Mouse (Mus musculus) fibroblast of lung, adult 2 months (primary cell): ENCODE data around the gene Rspo1.

Experiments
- DNase-seq: peaks from one replicate; pipeline ENCODE4 v3.0.0-alpha.2; 2011; ENCODE audit warnings: low read depth

The Rspo1 gene

GRCm38 (mm10) chr4:125034341-125034740, 48.1 kb downstream of the Rspo1 start:
- peak; percentile 60 for DNase-seq

- no peak for DNase-seq
Measured at GRCm38 (mm10) chr4:125044454-125044853, 58.2 kb downstream of the Rspo1 start.

DNA sequence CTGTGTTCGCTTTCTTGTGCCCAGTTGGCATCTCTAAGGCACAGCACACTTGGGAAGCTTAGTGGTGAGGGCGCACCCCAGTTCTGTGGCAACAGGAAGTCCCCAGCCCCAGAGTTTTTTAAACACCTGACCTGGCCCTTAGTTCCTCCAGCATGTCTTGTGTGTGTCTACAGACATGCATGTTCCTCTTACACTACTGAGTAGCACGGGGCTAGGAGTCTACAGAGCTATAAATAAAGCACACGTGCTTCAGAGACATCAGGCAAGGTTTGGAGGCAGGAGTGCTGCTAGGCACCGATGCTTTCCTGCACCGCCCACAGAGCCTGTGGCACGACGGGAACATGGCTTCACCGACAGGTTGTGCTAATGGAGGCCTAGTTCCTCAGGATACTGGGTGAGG, 69.2 kb downstream of the Rspo1 start:
- DNase-seq = no peak

- DNase-seq = no peak
Measured at GRCm38 (mm10) chr4:125056476-125056875, 70.2 kb downstream of the Rspo1 start.

- DNase-seq = no peak
Measured at GRCm38 (mm10) chr4:125057273-125057672, 71.0 kb downstream of the Rspo1 start.

DNA sequence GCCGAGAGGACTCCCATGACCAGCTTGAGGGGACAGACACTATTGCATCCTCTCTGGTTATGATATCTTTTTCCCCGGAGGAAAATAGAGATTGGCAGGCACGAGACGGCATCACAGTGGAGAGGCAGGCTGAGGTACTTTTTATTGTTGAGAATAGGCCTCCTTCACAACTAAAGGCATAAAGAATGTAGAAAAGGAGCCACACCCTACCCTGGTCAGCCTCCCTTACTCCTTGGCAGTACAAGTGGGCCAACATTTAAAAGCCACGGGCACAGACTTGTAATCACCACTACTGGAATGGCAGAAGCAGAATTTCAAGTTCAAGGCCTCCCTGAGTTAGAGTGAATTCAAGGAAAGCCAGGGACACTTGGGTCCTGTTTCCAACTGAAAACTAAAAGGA, 71.8 kb downstream of the Rspo1 start:
- DNase-seq = no peak
